Mouse (Mus musculus): ENCODE data around the gene Rpl7l1. TPM values are rescaled to one million over a fixed set of nuclear protein-coding genes. Genes with fewer than 3 reads are reported as not detected.

Gene Rpl7l1
- total and polyA plus RNA-seq, 2 experiments, result 21.6 to 41.2 TPM

DNA sequence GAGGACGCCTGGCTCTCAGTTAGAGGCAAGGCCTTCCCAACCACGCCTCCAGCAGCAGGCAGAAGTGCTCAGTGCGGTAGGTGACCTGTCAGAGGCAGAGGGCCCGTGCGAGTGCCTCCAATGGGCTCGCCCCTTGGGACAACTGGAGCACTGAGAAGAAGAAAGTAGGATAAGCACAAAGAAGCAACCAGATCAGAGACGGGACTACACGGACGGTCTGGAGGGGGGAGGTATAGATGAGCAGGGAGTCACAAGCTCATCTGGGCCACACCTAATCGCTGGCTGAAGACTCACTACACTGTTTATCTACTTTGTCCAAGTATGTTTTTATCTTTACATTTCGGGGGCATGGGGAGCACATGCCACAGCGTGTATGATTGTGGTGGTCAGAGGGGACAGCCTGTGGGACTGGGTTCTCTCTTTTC is 35.3 kb upstream of the Rpl7l1 start:
- DNase-seq (ENCODE audit: extremely low read depth, low read depth, low spot score), result no peak
- TF ChIP-seq POLR2A (IDR thresholded peaks at IDR 0.05; ENCODE audit: extremely low read depth, insufficient read depth, low read length) (no peak), CTCF (IDR thresholded peaks at IDR 0.05; ENCODE audit: low read depth, low read length) (no peak)
- Histone ChIP-seq H3K27ac (replicated peaks; ENCODE audit: insufficient read depth, low read depth, low read length) (no peak overlapping the region), H3K4me1 (ENCODE audit: control insufficient read depth, insufficient read depth, low read length) (peaks cover 8% of the 10 kb centered on the region; the same call in 1 of the 2 replicates), H3K4me3 (ENCODE audit: insufficient read depth, low read depth, low read length) (no peak overlapping the region), H3K9ac (ENCODE audit: low read depth, low read length) (no peak overlapping the region), H3K79me2 (ENCODE audit: control insufficient read depth, insufficient read depth, low read length) (peaks cover 6% of the 10 kb centered on the region), H3K27me3 (ENCODE audit: control insufficient read depth, insufficient read depth, low read length) (no peaks in the 10 kb centered on the region), H3K36me3 (ENCODE audit: control insufficient read depth, insufficient read depth, low read length) (peaks cover 11% of the 10 kb centered on the region; the same call in 1 of the 2 replicates)
- WGBS, result 96% methylated on average over 12 of the region's 12 CpGs

- Histone ChIP-seq H3K79me2 (ENCODE audit: control insufficient read depth, insufficient read depth, low read length) (peaks cover 6% of the 10 kb centered on the region), H3K36me3 (ENCODE audit: control insufficient read depth, insufficient read depth, low read length) (peaks cover 20% of the 10 kb centered on the region), H3K27ac (replicated peaks; ENCODE audit: insufficient read depth, low read depth, low read length) (no peak overlapping the region), H3K4me1 (ENCODE audit: control insufficient read depth, insufficient read depth, low read length) (peaks cover 8% of the 10 kb centered on the region; the same call in 1 of the 2 replicates), H3K4me3 (ENCODE audit: insufficient read depth, low read depth, low read length) (no peak overlapping the region), H3K9ac (ENCODE audit: low read depth, low read length) (no peak overlapping the region; the same call in 1 of the 2 replicates), H3K27me3 (ENCODE audit: control insufficient read depth, insufficient read depth, low read length) (no peaks in the 10 kb centered on the region)
- 92% methylated on average over 13 of the region's 13 CpGs for WGBS
- no peak for DNase-seq (ENCODE audit: extremely low read depth, low read depth, low spot score)
- no peak for TF ChIP-seq POLR2A (IDR thresholded peaks at IDR 0.05; ENCODE audit: extremely low read depth, insufficient read depth, low read length)
- no peak for TF ChIP-seq CTCF (IDR thresholded peaks at IDR 0.05; ENCODE audit: low read depth, low read length)
Measured at GRCm38 (mm10) chr17:46816306-46816705, 33.8 kb upstream of the Rpl7l1 start.

DNA sequence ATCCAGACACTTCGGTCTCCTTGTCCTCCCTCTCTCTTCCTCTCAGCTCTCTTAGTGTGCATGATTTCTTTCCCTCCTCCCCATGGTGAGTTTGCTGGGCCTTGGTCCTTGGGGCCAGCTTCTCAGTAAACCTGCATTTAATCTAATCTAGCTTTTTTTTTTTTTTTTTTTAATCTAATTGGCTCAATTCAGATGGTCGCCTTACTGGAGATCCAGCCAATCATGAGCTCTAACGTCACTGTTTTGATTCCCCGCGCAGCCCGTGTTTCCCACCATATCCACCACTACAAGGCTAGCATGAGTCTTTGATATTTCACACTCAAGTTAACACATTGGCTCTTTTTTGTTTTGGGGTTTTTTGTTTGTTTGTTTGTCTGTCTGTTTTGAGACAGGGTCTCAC is 32.0 kb upstream of the Rpl7l1 start:
- TF ChIP-seq CTCF (IDR thresholded peaks at IDR 0.05; ENCODE audit: low read depth, low read length) (no peak), POLR2A (IDR thresholded peaks at IDR 0.05; ENCODE audit: extremely low read depth, insufficient read depth, low read length) (no peak)
- H3K9ac ChIP-seq (ENCODE audit: low read depth, low read length), result no peak overlapping the region
- DNase-seq (ENCODE audit: extremely low read depth, low read depth, low spot score), result no peak
- H3K36me3 ChIP-seq (ENCODE audit: control insufficient read depth, insufficient read depth, low read length), result peaks cover 20% of the 10 kb centered on the region
- H3K27me3 ChIP-seq (ENCODE audit: control insufficient read depth, insufficient read depth, low read length), result no peaks in the 10 kb centered on the region
- H3K79me2 ChIP-seq (ENCODE audit: control insufficient read depth, insufficient read depth, low read length), result peaks cover 6% of the 10 kb centered on the region
- H3K27ac ChIP-seq (replicated peaks; ENCODE audit: insufficient read depth, low read depth, low read length), result no peak overlapping the region
- 91% methylated on average over 6 of the region's 6 CpGs for whole genome bisulfite sequencing
- peaks cover 8% of the 10 kb centered on the region; the same call in 1 of the 2 replicates for H3K4me1 ChIP-seq (ENCODE audit: control insufficient read depth, insufficient read depth, low read length)
- H3K4me3 ChIP-seq (ENCODE audit: insufficient read depth, low read depth, low read length), result no peak overlapping the region

- Histone ChIP-seq H3K4me3 (ENCODE audit: insufficient read depth, low read depth, low read length) (no peak overlapping the region), H3K27ac (replicated peaks; ENCODE audit: insufficient read depth, low read depth, low read length) (no peak overlapping the region), H3K4me1 (ENCODE audit: control insufficient read depth, insufficient read depth, low read length) (peaks cover 7% of the 10 kb centered on the region; the same call in 1 of the 2 replicates), H3K79me2 (ENCODE audit: control insufficient read depth, insufficient read depth, low read length) (peaks cover 6% of the 10 kb centered on the region), H3K9ac (ENCODE audit: low read depth, low read length) (no peak overlapping the region), H3K27me3 (ENCODE audit: control insufficient read depth, insufficient read depth, low read length) (no peaks in the 10 kb centered on the region), H3K36me3 (ENCODE audit: control insufficient read depth, insufficient read depth, low read length) (peaks cover 20% of the 10 kb centered on the region)
- no peak for TF ChIP-seq POLR2A (IDR thresholded peaks at IDR 0.05; ENCODE audit: extremely low read depth, insufficient read depth, low read length)
- TF ChIP-seq CTCF (IDR thresholded peaks at IDR 0.05; ENCODE audit: low read depth, low read length), result no peak
- DNase-seq (ENCODE audit: extremely low read depth, low read depth, low spot score), result no peak
- WGBS, result 84% methylated on average over 8 of the region's 8 CpGs
Measured at GRCm38 (mm10) chr17:46813637-46814036, 31.2 kb upstream of the Rpl7l1 start.

DNA sequence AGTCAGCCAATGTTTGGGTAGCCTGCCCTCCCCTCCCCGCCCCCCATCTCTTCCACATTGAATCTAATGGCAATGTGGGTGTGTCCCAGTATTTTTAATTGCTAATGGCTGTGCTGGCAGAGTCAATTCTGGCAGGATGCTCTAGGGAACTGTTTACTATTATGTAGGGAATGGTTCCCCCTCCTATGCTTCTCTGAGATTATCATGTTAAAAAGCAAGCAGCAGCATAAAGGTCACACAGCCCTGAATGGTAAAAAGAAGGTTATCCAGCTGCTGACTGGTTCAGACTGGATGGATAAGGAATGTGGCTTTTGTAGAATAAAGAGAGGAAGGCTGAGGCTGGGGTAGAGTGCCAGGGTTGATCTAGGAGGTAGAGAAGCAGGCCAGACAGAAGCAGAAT is 30.0 kb upstream of the Rpl7l1 start:
- peaks cover 2% of the 10 kb centered on the region for H3K79me2 ChIP-seq (ENCODE audit: control insufficient read depth, insufficient read depth, low read length)
- DNase-seq (ENCODE audit: extremely low read depth, low read depth, low spot score), result no peak
- peaks cover 5% of the 10 kb centered on the region; the same call in 1 of the 2 replicates for H3K4me1 ChIP-seq (ENCODE audit: control insufficient read depth, insufficient read depth, low read length)
- 93% methylated on average over 1 of the region's 1 CpGs for WGBS
- TF ChIP-seq POLR2A (IDR thresholded peaks at IDR 0.05; ENCODE audit: extremely low read depth, insufficient read depth, low read length) (no peak), CTCF (IDR thresholded peaks at IDR 0.05; ENCODE audit: low read depth, low read length) (no peak)
- H3K36me3 ChIP-seq (ENCODE audit: control insufficient read depth, insufficient read depth, low read length), result peaks cover 28% of the 10 kb centered on the region
- no peaks in the 10 kb centered on the region for H3K27me3 ChIP-seq (ENCODE audit: control insufficient read depth, insufficient read depth, low read length)
- H3K27ac ChIP-seq (replicated peaks; ENCODE audit: insufficient read depth, low read depth, low read length), result no peak overlapping the region
- H3K9ac ChIP-seq (ENCODE audit: low read depth, low read length), result no peak overlapping the region
- no peak overlapping the region for H3K4me3 ChIP-seq (ENCODE audit: insufficient read depth, low read depth, low read length)

- Histone ChIP-seq H3K4me1 (ENCODE audit: control insufficient read depth, insufficient read depth, low read length) (peaks cover 5% of the 10 kb centered on the region; the same call in 1 of the 2 replicates), H3K9ac (ENCODE audit: low read depth, low read length) (no peak overlapping the region), H3K4me3 (ENCODE audit: insufficient read depth, low read depth, low read length) (no peak overlapping the region), H3K27ac (replicated peaks; ENCODE audit: insufficient read depth, low read depth, low read length) (no peak overlapping the region), H3K36me3 (ENCODE audit: control insufficient read depth, insufficient read depth, low read length) (peaks cover 39% of the 10 kb centered on the region), H3K79me2 (ENCODE audit: control insufficient read depth, insufficient read depth, low read length) (no peaks in the 10 kb centered on the region; the same call in none of the 2 replicates), H3K27me3 (ENCODE audit: control insufficient read depth, insufficient read depth, low read length) (no peaks in the 10 kb centered on the region)
- DNase-seq (ENCODE audit: extremely low read depth, low read depth, low spot score), result no peak
- WGBS, result 96% methylated on average over 3 of the region's 3 CpGs
- TF ChIP-seq CTCF (IDR thresholded peaks at IDR 0.05; ENCODE audit: low read depth, low read length) (no peak), POLR2A (IDR thresholded peaks at IDR 0.05; ENCODE audit: extremely low read depth, insufficient read depth, low read length) (no peak)
Measured at GRCm38 (mm10) chr17:46810672-46811071, 28.2 kb upstream of the Rpl7l1 start.
